Mouse (Mus musculus) kidney, embryonic 16.5 days (tissue): Measurements from ENCODE around the gene Lhb. TPM values are rescaled to one million over a fixed set of nuclear protein-coding genes. Genes with fewer than 3 reads are reported as not detected.

Experiments
- ATAC-seq: fragments of 200-750 bp; cut with Nextera tagmentation; 2 replicates; pipeline ENCODE4 v1.8.0; 2017; ENCODE audit warnings: moderate TSS enrichment; ENCODE audit not compliant: low FRiP score, low TSS enrichment
- H3K27ac ChIP-seq: fragments of 300-500 bp; sonication (generic); 2 replicates; pipeline ENCODE4 v1.5.1; 2014; ENCODE audit warnings: low read length
- H3K27me3 ChIP-seq: fragments of 300-500 bp; sonication (generic); 2 replicates; pipeline ENCODE4 v1.6.1; 2014; ENCODE audit warnings: low read length, control low read depth, mixed read lengths; ENCODE audit not compliant: insufficient read depth
- H3K36me3 ChIP-seq: fragments of 300-500 bp; sonication (generic); 2 replicates; pipeline ENCODE4 v1.6.1; 2014; ENCODE audit warnings: low read length, control low read depth, mixed read lengths; ENCODE audit not compliant: insufficient read depth
- H3K4me1 ChIP-seq: fragments of 300-500 bp; sonication (generic); 2 replicates; pipeline ENCODE4 v1.6.1; 2014; ENCODE audit warnings: low read length, control low read depth, mixed read lengths; ENCODE audit not compliant: insufficient read depth
- H3K4me2 ChIP-seq: fragments of 300-500 bp; sonication (generic); replicated peaks from 2 replicates; pipeline ENCODE4 v1.6.1; 2014; ENCODE audit warnings: low read depth, low read length
- H3K4me3 ChIP-seq: fragments of 300-500 bp; sonication (generic); 2 replicates; pipeline ENCODE4 v1.5.1; 2014; ENCODE audit warnings: mild to moderate bottlenecking, low read length
- H3K9ac ChIP-seq: fragments of 300-500 bp; sonication (generic); replicated peaks from 2 replicates; pipeline ENCODE4 v1.6.1; 2014; ENCODE audit warnings: low read length
- H3K9me3 ChIP-seq: fragments of 300-500 bp; sonication (generic); 2 replicates; pipeline ENCODE4 v1.6.1; 2016; ENCODE audit warnings: low read length, control low read depth
- WGBS: fragments of 180-500 bp; shearing (Covaris S2); extraction: QIAGEN DNeasy Blood & Tissue Kit; methylation state at CpG from one replicate; pipeline ENCODE4 v1.1.7; 2014; 5-methylcytosine and 5-hydroxymethylcytosine counted together
- polyA plus RNA-seq: library from polyadenylated mRNA; unstranded; fragments of >200 nt; fragmentation: Nextera tagmentation; extraction: Ambion mirVana; gene quantifications from 2 replicates; pipeline ENCODE4 v1.2.1, GENCODE M21; 2015

The Lhb gene
- polyA plus RNA-seq, 1 experiment from 2014 or later, result not detected

GRCm38 (mm10) chr7:45413113-45413863 is 7.3 kb upstream of the Lhb start, which contains the start of gene Ntf5:
Gene Ntf5, plus strand, starts transcription at chr7:45413695.
- peak; percentile 60 for ATAC-seq
- 2% methylated on average over 44 of the region's 45 CpGs for WGBS
- Histone ChIP-seq H3K27me3 (peaks cover 88% of the 10 kb centered on the region), H3K4me1 (peaks cover 26% of the 10 kb centered on the region), H3K9ac (peak within 1 kb of the TSS; percentile 77), H3K27ac (no peak within 1 kb of the TSS), H3K9me3 (no peaks in the 10 kb centered on the region), H3K4me2 (peak within 1 kb of the TSS; percentile 93), H3K36me3 (no peaks in the 10 kb centered on the region), H3K4me3 (peak within 1 kb of the TSS; percentile 65)

DNA sequence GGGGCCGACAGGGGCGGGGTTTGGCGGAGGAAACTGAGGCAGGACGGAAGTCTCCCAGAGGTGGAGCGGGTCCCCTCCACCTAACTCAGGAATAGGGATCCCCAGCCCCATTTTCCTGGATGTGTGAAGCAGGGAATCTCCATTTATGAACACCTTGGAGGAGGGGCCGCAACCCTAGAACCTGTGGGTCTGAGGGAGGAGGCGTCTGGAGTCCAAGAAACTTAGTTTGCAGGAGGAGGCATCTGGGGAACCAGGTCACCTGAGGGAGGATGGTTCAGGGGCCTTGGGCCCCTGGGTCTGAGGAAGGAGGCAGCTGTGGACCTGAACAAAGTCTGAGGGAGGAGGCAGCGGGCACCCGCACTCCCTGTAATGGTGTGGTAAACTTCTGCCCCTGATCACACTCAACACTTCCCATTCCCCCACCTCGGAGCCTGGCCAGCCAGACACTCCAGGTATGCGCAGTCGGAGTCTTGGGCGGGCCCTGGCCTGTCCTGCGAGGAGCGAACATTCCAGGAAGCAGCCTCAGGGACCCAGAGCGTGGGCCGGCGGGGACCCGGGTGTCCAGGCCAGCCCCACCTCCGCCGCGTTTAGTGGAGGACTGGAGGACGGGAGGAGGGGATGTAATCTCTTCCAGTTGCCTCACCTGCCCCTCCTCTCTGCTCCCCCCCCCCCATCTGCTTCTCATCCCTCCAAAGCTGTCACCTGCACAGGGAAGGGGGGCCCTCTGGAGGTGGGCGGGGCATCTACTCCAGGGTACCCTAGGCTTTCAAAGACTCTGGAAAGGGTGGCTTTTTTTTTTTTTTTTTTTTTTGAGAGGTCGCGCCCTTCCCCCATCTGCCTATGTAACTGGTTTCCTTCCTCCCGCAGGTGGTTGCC is 6.5 kb upstream of the Lhb start:
- Histone ChIP-seq H3K27ac (no peak overlapping the region), H3K4me2 (peak overlapping the region; percentile 93), H3K9ac (peak overlapping the region; percentile 77), H3K27me3 (peaks cover 87% of the 10 kb centered on the region), H3K4me3 (peak overlapping the region; percentile 65), H3K9me3 (no peaks in the 10 kb centered on the region), H3K36me3 (no peaks in the 10 kb centered on the region), H3K4me1 (peaks cover 26% of the 10 kb centered on the region)
- peak; percentile 39; the same call in 1 of the 2 replicates for ATAC-seq
- under 1% methylated on average over 27 of the region's 27 CpGs for WGBS

DNA sequence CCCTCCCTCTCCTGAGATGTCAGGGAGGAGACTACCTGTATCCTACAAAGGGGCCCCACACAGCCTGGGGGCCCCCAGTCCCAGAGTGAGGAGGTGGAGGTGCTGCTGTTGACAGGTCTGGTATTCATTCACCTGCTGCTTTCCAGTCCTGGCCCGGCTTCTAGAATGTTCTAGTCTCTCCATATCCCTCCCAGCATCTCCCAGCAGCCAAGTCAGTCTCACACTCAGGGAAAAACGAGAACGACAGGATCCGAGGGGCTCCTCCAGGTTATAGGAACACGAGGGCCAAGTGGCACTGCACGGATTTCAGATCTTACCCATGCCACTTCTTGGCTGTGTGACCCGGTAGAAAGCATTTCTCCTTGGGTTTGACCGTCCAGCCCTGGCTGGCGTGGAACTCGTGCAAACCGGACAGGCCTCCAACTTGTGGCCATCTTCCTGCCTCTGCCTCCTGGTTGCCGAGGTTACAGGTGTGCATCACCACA is 5.8 kb upstream of the Lhb start:
- Histone ChIP-seq H3K9me3 (no peaks in the 10 kb centered on the region), H3K4me3 (no peak overlapping the region), H3K9ac (no peak overlapping the region), H3K4me1 (peaks cover 26% of the 10 kb centered on the region), H3K36me3 (no peaks in the 10 kb centered on the region), H3K27ac (no peak overlapping the region), H3K4me2 (no peak overlapping the region; the same call in 1 of the 2 replicates), H3K27me3 (peaks cover 86% of the 10 kb centered on the region)
- WGBS, result 36% methylated on average over 12 of the region's 12 CpGs
- ATAC-seq, result no peak

DNA sequence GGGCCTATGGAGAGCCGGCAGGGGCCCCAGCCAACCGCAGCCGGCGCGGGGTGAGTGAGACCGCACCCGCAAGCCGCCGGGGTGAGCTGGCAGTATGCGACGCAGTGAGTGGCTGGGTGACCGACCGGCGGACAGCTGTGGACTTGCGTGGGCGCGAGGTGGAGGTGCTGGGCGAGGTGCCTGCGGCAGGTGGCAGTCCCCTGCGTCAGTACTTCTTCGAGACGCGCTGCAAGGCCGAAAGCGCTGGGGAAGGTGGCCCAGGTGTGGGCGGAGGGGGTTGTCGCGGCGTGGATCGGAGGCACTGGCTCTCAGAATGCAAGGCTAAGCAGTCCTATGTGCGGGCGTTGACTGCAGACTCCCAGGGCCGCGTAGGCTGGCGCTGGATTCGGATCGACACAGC is 5.0 kb upstream of the Lhb start:
- no peak for ATAC-seq
- peaks cover 82% of the 10 kb centered on the region for H3K27me3 ChIP-seq
- no peaks in the 10 kb centered on the region for H3K36me3 ChIP-seq
- peak overlapping the region; percentile 22 for H3K4me2 ChIP-seq
- peaks cover 32% of the 10 kb centered on the region for H3K4me1 ChIP-seq
- H3K4me3 ChIP-seq, result peak overlapping the region; percentile 3; the same call in 1 of the 2 replicates
- 12% methylated on average over 33 of the region's 37 CpGs for WGBS
- H3K9ac ChIP-seq, result no peak overlapping the region
- no peak overlapping the region for H3K27ac ChIP-seq
- H3K9me3 ChIP-seq, result no peaks in the 10 kb centered on the region

GRCm38 (mm10) chr7:45417962-45418492 is 2.6 kb upstream of the Lhb start:
- peak overlapping the region; percentile 25 for H3K9ac ChIP-seq
- H3K36me3 ChIP-seq, result peaks cover 22% of the 10 kb centered on the region
- H3K4me3 ChIP-seq, result no peak overlapping the region
- H3K27me3 ChIP-seq, result peaks cover 65% of the 10 kb centered on the region
- WGBS, result 8% methylated on average over 13 of the region's 13 CpGs
- H3K9me3 ChIP-seq, result no peaks in the 10 kb centered on the region
- ATAC-seq, result no peak
- peaks cover 31% of the 10 kb centered on the region for H3K4me1 ChIP-seq
- H3K27ac ChIP-seq, result no peak overlapping the region
- H3K4me2 ChIP-seq, result 0 out of 2 replicates have a peak overlapping the region, but pooled peaks have one; percentile 17

DNA sequence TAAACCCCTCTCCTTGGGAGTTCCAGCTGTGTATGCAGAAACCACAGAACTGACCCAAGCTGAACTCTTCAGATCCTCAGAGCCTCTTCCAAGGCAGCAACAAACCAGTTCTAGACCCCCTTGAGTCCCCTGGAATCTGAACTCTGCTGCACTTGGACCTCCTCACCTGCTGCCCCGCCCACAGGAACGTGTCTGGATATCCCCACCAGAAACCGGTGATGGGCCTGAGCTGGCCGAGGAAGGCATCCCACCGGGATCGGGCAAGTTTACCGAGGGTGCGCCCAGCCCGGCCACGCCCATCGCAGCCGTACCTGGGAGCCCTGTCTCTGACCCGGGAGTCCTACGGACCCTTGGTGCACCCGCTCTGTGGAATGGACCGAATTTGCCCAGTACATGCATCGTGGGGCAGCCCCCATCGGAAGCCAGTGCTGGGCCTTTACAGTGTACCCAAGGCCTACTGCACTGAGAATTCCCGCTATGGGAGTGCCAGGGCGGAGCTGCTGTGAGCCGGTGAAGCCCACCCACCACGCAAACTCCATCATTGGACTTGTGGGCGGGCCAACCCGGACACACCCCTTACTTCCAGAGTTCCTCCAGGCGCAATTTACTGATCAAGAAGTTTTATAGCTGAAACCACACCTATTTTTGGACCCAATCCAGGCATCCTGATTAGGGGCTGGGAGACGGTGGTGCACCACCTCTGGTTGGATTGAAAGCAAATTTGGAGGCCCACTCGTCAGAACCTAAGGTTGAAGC is 583 bp upstream of the Lhb start:
- Histone ChIP-seq H3K27ac (no peak overlapping the region), H3K9ac (0 out of 2 replicates have a peak overlapping the region, but pooled peaks have one; percentile 22), H3K4me3 (no peak overlapping the region), H3K36me3 (peaks cover 42% of the 10 kb centered on the region), H3K4me2 (no peak overlapping the region), H3K27me3 (peaks cover 46% of the 10 kb centered on the region), H3K9me3 (no peaks in the 10 kb centered on the region), H3K4me1 (peaks cover 17% of the 10 kb centered on the region)
- 0 out of 2 replicates have a peak, but pooled peaks have one; percentile 11 for ATAC-seq
- 10% methylated on average over 27 of the region's 27 CpGs for WGBS

DNA sequence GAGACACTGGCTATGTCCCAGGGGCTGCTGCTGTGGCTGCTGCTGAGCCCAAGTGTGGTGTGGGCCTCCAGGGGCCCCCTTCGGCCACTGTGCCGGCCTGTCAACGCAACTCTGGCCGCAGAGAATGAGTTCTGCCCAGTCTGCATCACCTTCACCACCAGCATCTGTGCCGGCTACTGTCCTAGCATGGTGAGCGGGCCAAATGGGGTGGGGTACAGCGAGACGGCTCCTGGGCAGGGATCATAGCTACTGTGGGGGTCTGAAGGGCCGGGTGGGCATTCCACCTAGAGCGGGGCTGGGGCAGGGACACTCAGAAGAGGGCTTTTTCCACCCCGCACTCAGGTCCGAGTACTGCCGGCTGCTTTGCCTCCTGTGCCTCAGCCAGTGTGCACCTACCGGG is 574 bp downstream of the Lhb start:
- H3K36me3 ChIP-seq, result peaks cover 46% of the 10 kb centered on the region
- WGBS, result 90% methylated on average over 14 of the region's 14 CpGs
- no peak for ATAC-seq
- no peak overlapping the region for H3K4me3 ChIP-seq
- H3K9me3 ChIP-seq, result no peaks in the 10 kb centered on the region
- H3K4me1 ChIP-seq, result peaks cover 15% of the 10 kb centered on the region
- H3K27ac ChIP-seq, result no peak overlapping the region
- no peak overlapping the region for H3K4me2 ChIP-seq
- H3K9ac ChIP-seq, result no peak overlapping the region
- peaks cover 35% of the 10 kb centered on the region for H3K27me3 ChIP-seq

- H3K27ac ChIP-seq, result no peak overlapping the region
- no peak overlapping the region for H3K4me3 ChIP-seq
- ATAC-seq, result no peak
- no peak overlapping the region for H3K4me2 ChIP-seq
- H3K9me3 ChIP-seq, result no peaks in the 10 kb centered on the region
- no peak overlapping the region for H3K9ac ChIP-seq
- 88% methylated on average over 8 of the region's 8 CpGs for WGBS
- H3K27me3 ChIP-seq, result no peaks in the 10 kb centered on the region
- no peaks in the 10 kb centered on the region for H3K4me1 ChIP-seq
- H3K36me3 ChIP-seq, result peaks cover 87% of the 10 kb centered on the region
Observed at GRCm38 (mm10) chr7:45426556-45426955, 5.9 kb downstream of the Lhb start.

GRCm38 (mm10) chr7:45433835-45434202 is 13.2 kb downstream of the Lhb start:
- H3K4me1 ChIP-seq, result peaks cover 36% of the 10 kb centered on the region
- peak overlapping the region; percentile 72 for H3K4me2 ChIP-seq
- H3K4me3 ChIP-seq, result peak overlapping the region; percentile 67
- H3K27me3 ChIP-seq, result no peaks in the 10 kb centered on the region
- no peak for ATAC-seq
- no peaks in the 10 kb centered on the region for H3K9me3 ChIP-seq
- peaks cover 31% of the 10 kb centered on the region for H3K36me3 ChIP-seq
- 0% methylated on average over 7 of the region's 7 CpGs for WGBS
- peak overlapping the region; percentile 86 for H3K27ac ChIP-seq
- H3K9ac ChIP-seq, result peak overlapping the region; percentile 74
